In the genomic region with DNA sequence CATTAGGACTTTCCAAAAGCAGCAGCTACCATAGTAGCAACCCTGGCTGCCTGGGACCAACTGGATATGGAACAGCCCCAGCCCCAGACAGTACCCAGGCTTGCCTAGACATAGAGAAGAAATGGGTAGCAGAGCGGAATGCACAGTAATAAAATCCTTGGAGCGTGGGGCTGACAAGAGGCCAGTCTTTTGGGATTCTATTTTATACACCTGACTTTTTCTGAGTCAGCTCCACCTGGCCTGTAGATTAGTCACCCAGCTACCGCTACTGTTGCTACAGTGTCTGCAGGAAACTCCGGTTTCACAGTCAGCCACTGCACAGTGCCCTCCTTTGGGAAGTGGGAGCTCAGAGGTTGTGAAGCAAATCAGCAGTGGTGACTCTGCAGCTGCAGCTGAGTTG, we compare ENCODE assay signal across 16 mouse cellular contexts.
"Had no signal": no experiment of that assay in that cellular context is flagged by ENCODE, and none has a peak within 500 bp of the region (broad histone marks: within the 10 kb centered on the region; RNA-seq: fewer than 3 reads in every experiment).

No protein-coding gene starts in this region.

- H3K9ac ChIP-seq: limb, embryonic 12.5 days; limb, embryonic 15.5 days; liver, embryonic 14.5 days; liver, postnatal 0 days; lung, embryonic 14.5 days; midbrain, embryonic 12.5 days; midbrain, embryonic 15.5 days; neural tube, embryonic 12.5 days; neural tube, embryonic 15.5 days had no signal

- H3K4me1 ChIP-seq: limb, embryonic 12.5 days; midbrain, embryonic 12.5 days; midbrain, embryonic 15.5 days had no signal

- H3K9me3 ChIP-seq: limb, embryonic 12.5 days; limb, embryonic 15.5 days; midbrain, embryonic 12.5 days; midbrain, embryonic 15.5 days; neural tube, embryonic 12.5 days; neural tube, embryonic 15.5 days had no signal

- DNase-seq: left cerebral cortex, postnatal 4 days; liver, postnatal 0 days; lung, embryonic 14.5 days; thymus, adult 2 months; thymus, postnatal 14 days had no signal

- ATAC-seq: intestine, postnatal 0 days; liver, postnatal 0 days; lung, postnatal 0 days; midbrain, embryonic 15.5 days had no signal

- H3K4me2 ChIP-seq: limb, embryonic 12.5 days; limb, embryonic 15.5 days; liver, embryonic 11.5 days; lung, embryonic 14.5 days; midbrain, embryonic 12.5 days; midbrain, embryonic 15.5 days; neural tube, embryonic 12.5 days; neural tube, embryonic 15.5 days had no signal

- H3K36me3 ChIP-seq: limb, embryonic 12.5 days; limb, embryonic 15.5 days; midbrain, embryonic 12.5 days; midbrain, embryonic 15.5 days; neural tube, embryonic 12.5 days; neural tube, embryonic 15.5 days had no signal

- H3K27me3 ChIP-seq: limb, embryonic 12.5 days; limb, embryonic 15.5 days; midbrain, embryonic 12.5 days; midbrain, embryonic 15.5 days; neural tube, embryonic 15.5 days had no signal

- H3K4me3 ChIP-seq: limb, embryonic 12.5 days; limb, embryonic 15.5 days; midbrain, embryonic 12.5 days; midbrain, embryonic 15.5 days; neural tube, embryonic 12.5 days; neural tube, embryonic 15.5 days had no signal

- H3K27ac ChIP-seq: limb, embryonic 12.5 days; limb, embryonic 15.5 days; liver, embryonic 14.5 days; macrophage; midbrain, embryonic 12.5 days; midbrain, embryonic 15.5 days; neural tube, embryonic 12.5 days; neural tube, embryonic 15.5 days had no signal
